Comparison of ENCODE assay signal across 33 mouse cellular contexts in genomic region chr12:9048090-9048489, GRCm38 (mm10).
"Had no signal": no experiment of that assay in that cellular context is flagged by ENCODE, and none has a peak within 500 bp of the region (broad histone marks: within the 10 kb centered on the region; RNA-seq: fewer than 3 reads in every experiment).

No protein-coding gene starts in this region.

- H3K27me3 ChIP-seq: heart, embryonic 12.5 days; heart, embryonic 13.5 days; hindbrain, embryonic 12.5 days; hindbrain, embryonic 13.5 days; hindbrain, embryonic 15.5 days; intestine, embryonic 15.5 days; kidney, embryonic 15.5 days had no signal

- ATAC-seq: hindbrain, embryonic 16.5 days; hindbrain, postnatal 0 days; inflammation-experienced regulatory T-cells, adult 6 months; intestine, embryonic 15.5 days; intestine, embryonic 16.5 days; intestine, postnatal 0 days had no signal

- H3K4me2 ChIP-seq: heart, embryonic 12.5 days; heart, embryonic 13.5 days; heart, embryonic 15.5 days; hindbrain, embryonic 12.5 days; hindbrain, embryonic 13.5 days; hindbrain, embryonic 14.5 days; hindbrain, embryonic 15.5 days; intestine, embryonic 15.5 days; kidney, embryonic 15.5 days had no signal

- H3K9me3 ChIP-seq: heart, embryonic 13.5 days; heart, embryonic 15.5 days; hindbrain, embryonic 10.5 days; hindbrain, embryonic 12.5 days; hindbrain, embryonic 13.5 days; hindbrain, embryonic 15.5 days; intestine, embryonic 15.5 days; kidney, embryonic 15.5 days had no signal

- H3K4me1 ChIP-seq: hindbrain, embryonic 12.5 days; hindbrain, embryonic 13.5 days; hindbrain, embryonic 15.5 days; intestine, embryonic 15.5 days had no signal

- H3K4me3 ChIP-seq: heart, adult 2 months; heart, embryonic 12.5 days; heart, embryonic 13.5 days; heart, embryonic 15.5 days; hindbrain, embryonic 10.5 days; hindbrain, embryonic 12.5 days; hindbrain, embryonic 13.5 days; hindbrain, embryonic 15.5 days; intestine, embryonic 15.5 days; kidney, embryonic 15.5 days; layer of hippocampus, adult 2 months had no signal

- H3K36me3 ChIP-seq: hindbrain, embryonic 15.5 days; intestine, embryonic 15.5 days; kidney, embryonic 15.5 days had no signal

- H3K27ac ChIP-seq: heart, adult 2 months; heart, embryonic 13.5 days; heart, embryonic 15.5 days; hindbrain, embryonic 10.5 days; hindbrain, embryonic 12.5 days; hindbrain, embryonic 13.5 days; hindbrain, embryonic 14.5 days; hindbrain, embryonic 15.5 days; hindbrain, postnatal 0 days; intestine, embryonic 15.5 days; kidney, embryonic 15.5 days; kidney, postnatal 0 days; layer of hippocampus, adult 2 months had no signal

- H3K9ac ChIP-seq: heart, embryonic 12.5 days; heart, embryonic 13.5 days; heart, embryonic 15.5 days; hindbrain, embryonic 12.5 days; hindbrain, embryonic 13.5 days; hindbrain, embryonic 14.5 days; hindbrain, embryonic 15.5 days; intestine, embryonic 15.5 days; kidney, embryonic 15.5 days had no signal

- DNase-seq: heart, adult 2 months; heart, postnatal 14 days; heart, postnatal 36 days; heart, postnatal 4 days; kidney, adult 11 months; kidney, adult 18-20 months; kidney, adult 2 months; kidney, adult 8-10 months; kidney, adult 9 months; kidney, postnatal 10 days; kidney, postnatal 14 days; kidney, postnatal 25 days; kidney, postnatal 36 days; kidney, postnatal 4 days; layer of hippocampus, adult 9-11 months; layer of hippocampus, postnatal 36 days had no signal
